Mouse (Mus musculus) testis, postnatal 14 days (tissue): ENCODE measurements around the gene Slc7a7.
A peak's percentile ranks its signal among the peaks of the same experiment; 100 is the strongest.
"Not testable (repeated sequence)": the region's sequence is repeated elsewhere in the genome, so short reads cannot be mapped to it uniquely, and the experiment has no call there.

ENCODE experiments used
- DNase-seq: peaks from one replicate; pipeline ENCODE4 v3.0.0; 2021; ENCODE audit warnings: low spot score

Slc7a7 gene

DNA sequence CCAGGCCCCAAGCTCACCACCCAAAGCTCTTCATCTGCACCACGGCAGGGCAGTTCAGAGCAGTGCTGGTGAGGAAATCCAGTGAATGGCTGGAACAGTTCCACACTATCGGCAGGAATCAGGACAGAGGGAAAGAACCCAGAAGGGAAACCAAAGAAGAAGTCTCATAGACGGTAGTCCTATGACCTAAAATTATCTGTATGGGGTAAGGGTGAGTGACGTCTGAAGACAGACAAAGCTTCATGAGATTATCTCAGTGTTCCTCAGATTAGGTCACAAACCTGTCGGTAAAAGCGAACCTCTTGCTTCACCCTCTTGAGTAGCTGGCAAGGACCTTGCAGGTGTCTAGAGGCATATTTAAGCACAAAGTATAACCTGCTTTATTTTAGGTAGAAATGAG is 40.4 kb downstream of the Slc7a7 start:
- DNase-seq = no peak

- no peak for DNase-seq
Observed at GRCm38 (mm10) chr14:54375916-54376315, 41.7 kb downstream of the Slc7a7 start.

- DNase-seq = no peak
Observed at GRCm38 (mm10) chr14:54372923-54373322, 44.7 kb downstream of the Slc7a7 start.

DNA sequence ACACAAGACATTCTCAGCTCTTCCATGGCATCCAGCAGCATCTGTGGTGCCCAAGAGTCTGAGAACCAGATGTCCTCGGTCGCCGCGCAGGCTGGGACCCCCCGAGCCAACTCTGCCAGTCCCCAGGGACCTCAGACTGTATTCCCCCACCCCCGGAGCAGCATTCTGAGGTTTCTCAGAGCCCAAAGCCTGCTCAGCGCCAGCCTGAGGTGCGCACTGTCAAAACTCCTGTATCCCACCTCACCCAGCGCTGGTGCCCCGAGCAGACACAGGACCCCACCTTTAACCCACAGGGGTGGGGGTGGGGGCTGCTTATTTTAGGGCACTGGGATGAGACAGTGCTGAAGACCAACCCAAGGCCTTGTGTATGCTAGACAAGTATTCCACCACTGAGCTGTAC is 46.1 kb downstream of the Slc7a7 start:
- no peak for DNase-seq

DNA sequence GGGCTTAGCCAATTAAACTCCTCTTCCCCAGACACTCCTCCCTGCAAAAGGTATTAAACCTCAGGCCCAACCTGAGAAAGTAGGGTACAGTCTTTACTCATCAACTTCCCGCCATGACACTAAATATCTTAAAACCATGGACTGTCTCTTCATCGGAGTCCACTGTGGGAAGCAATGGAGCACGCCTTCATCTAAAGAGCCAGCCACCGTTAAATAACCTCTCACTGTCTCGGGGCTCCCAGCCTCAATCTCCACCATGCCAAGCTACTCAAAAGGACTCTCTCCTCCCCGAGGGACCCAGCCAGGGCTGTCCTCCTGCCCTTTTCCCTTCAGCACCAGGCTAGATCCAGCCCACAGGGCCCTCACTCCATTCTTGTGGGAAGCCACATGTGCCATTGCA is 47.0 kb downstream of the Slc7a7 start:
- DNase-seq = no peak

DNA sequence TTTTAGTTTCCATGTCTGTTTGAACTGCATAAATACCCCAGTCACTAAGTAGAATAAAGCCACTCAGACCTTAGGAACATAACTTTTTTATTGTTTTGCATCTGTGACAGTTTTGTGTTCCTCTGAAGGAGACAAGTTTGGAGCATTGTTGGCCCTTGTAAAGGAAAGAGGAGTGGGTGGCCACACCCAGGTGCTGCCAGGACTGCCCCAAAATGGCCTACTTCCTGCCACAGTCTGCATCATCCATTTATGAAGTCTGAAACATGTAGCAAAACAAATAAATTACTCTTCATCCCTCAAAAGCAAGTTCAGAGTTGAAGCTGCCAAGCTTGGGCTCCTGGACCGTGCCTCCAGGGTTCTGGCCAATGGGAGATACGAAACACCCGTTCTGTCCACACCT is 48.2 kb downstream of the Slc7a7 start:
- no peak for DNase-seq

GRCm38 (mm10) chr14:54367429-54368060 is 50.0 kb downstream of the Slc7a7 start:
- peak; percentile 55 for DNase-seq

DNA sequence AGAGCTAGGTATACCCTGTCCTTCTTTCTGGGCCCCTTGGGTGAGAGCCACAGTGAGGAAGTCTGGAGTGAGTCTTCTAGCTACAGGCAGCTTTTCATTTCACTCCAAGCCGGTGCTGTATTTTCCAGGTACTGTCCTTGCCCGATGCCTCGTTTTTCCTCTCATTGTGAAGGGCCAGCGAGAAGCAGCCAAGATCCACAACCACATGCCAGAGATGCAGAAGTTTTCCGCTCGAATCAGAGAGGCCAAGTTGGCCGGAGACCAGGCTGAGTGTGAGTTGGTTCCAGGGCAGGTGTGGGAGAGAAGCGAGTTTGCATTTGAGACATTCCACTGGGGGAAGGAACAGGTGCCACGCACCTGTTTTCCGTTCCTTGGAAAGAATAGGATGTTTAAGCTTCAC is 51.0 kb downstream of the Slc7a7 start:
- no peak for DNase-seq

- DNase-seq = no peak
Observed at GRCm38 (mm10) chr14:54365026-54365645, 52.4 kb downstream of the Slc7a7 start.

DNA sequence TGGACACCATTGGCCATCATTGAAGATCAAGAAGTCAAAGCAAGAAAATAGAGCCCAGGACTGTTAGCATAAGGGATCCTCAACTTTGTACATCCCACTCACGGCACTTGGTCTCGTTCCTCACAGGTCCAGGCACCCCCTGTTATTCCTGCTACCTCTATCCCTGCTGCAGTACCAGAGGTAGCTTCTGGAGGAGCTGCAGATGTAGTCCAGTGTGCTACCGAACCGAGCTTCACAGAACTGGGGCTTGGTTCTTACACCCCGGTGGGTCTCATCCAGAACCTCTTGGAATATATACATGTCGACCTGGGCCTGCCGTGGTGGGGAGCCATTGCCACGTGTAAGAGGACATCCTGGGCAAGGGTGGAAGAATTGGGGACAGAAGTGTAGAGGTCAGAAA is 54.4 kb downstream of the Slc7a7 start:
- DNase-seq = no peak

- DNase-seq = peak; percentile 95
Observed at GRCm38 (mm10) chr14:54360577-54361340, 56.8 kb downstream of the Slc7a7 start, which contains the start of gene Oxa1l. Gene Oxa1l (plus strand): TSS chr14:54360834.

GRCm38 (mm10) chr14:54354406-54354805 is 63.2 kb downstream of the Slc7a7 start:
- no peak for DNase-seq

- no peak for DNase-seq
Observed at GRCm38 (mm10) chr14:54352314-54352713, 65.3 kb downstream of the Slc7a7 start.

DNA sequence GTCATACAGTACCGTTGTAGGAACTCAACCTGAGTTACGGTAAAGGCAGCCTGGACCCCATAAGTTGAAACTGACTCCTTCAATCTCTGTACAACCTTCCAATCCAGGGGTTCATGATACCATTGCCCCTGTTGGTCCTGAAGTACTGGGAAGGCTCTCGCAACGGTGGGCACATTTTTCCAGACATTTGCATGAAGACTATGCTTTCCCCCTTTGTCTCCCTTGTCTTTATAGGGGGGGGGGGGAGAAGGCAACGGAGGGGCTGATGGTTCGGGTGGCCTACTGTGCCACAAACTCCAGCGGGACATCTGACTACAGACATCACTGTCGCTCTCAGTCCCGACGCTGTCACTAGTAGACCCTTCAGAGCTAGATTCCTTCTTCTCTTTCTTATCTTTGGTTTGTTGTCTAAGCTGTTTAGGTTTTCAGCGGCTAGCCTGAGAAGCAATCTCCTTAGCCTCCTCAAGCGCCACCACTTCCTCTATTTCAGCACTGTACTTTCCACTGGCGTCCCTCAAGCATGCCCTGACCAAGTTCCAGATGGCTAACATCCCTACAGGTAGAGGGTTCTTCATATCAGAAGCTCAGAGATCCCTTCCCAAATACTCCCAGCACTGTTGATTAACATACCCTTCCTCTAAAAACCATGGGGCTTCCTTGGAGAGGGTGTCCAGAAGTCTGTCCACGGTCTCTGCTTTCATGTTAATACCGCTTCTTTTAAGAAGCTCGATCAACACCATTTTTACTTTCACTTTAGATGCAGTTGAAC is 66.6 kb downstream of the Slc7a7 start:
- DNase-seq = not testable (repeated sequence)

DNA sequence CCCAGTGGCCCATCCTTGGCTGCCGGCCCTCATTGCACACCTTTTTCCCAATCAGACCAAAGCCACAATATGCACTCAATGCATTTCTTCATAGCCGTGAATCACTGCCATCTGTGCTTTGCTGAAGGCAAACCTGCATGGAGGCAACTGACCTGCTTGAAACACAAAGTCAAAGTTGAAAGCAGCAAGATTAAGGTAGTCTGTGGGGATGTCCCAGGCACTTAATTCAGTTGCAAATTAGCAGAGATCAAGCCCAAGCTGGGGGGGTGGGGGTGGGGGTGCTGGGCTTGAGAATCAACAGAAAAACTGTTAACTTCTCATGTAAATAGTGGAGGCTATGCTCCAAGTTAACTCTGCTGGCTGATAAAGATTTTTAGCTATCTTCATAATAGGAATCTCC is 75.8 kb downstream of the Slc7a7 start:
- DNase-seq = not testable (repeated sequence)

DNA sequence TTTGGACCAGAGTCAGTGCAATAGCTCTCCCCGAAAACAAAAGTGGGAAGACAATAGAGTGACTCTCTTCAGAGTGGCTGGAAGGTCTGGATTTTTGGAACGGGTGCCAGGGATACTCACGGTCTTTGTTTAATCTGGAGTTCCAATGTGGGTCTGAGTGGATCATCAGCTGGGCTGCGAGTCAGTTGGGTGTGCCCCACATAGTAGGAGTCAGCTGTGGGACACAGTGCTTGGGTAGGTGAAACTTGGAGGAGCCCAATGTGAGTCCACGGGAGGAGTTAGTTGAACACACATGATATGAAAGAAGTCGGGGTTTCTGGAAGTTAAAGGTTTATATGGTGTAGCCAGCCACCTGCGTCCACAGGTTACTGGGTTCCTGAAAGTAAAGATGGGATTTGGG is 76.7 kb downstream of the Slc7a7 start:
- DNase-seq = no peak

- DNase-seq = peak; percentile 86
Observed at GRCm38 (mm10) chr14:54333452-54334189, 84.0 kb downstream of the Slc7a7 start.

DNA sequence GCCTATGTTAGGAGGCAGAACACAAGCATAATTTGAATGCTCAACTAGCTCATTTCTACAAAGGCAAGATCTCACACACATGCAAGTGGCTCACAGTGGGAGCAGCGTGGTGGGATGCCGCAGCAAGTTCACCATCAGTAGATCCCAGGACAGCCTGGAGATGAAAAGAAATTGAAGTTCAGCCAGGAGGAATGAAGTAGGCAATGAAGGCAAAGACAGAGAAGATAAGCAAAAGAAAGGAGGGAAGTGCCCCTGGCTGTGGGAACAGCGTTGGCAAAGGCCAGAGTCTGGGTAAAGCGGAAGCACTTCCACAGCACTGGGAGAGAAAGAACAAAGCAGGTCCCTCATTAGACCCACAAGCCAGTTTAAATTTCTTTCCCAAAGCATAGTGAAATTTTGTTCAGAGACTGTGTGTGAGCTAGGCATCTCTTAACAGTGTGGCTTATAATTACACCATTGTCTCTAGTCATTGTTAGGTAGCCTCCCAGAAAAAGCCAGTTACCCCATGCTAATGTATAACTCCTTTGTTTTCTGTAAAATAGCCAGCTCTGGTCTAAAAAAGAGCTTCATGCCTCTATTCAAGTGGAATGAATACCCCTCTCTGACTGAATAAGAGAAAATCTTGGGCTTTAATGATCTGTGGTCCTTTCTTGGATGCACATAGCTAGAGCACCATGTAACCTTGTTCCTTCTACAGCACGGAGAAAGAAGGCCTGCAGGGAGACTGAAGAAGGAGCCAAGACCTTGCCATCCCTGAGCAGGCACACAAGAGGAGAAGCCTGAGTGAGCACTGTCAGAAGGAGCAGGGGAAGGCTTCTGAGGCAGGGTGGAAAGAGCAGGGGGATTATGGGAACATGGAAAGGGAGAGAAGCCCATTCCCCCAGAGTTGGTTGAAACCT is 85.2 kb downstream of the Slc7a7 start:
- no peak for DNase-seq

GRCm38 (mm10) chr14:54331178-54331577 is 86.4 kb downstream of the Slc7a7 start:
- no peak for DNase-seq

- DNase-seq = no peak
Observed at GRCm38 (mm10) chr14:54329201-54329600, 88.4 kb downstream of the Slc7a7 start.

- DNase-seq = no peak
Observed at GRCm38 (mm10) chr14:54328548-54328947, 89.0 kb downstream of the Slc7a7 start.
